Mouse (Mus musculus): ENCODE results near the gene Zfp691. TPM values are rescaled to one million over a fixed set of nuclear protein-coding genes. Genes with fewer than 3 reads are reported as not detected.

The Zfp691 gene
- polyA plus RNA-seq, 1 experiment from 2014 or later = 2.1 TPM

DNA sequence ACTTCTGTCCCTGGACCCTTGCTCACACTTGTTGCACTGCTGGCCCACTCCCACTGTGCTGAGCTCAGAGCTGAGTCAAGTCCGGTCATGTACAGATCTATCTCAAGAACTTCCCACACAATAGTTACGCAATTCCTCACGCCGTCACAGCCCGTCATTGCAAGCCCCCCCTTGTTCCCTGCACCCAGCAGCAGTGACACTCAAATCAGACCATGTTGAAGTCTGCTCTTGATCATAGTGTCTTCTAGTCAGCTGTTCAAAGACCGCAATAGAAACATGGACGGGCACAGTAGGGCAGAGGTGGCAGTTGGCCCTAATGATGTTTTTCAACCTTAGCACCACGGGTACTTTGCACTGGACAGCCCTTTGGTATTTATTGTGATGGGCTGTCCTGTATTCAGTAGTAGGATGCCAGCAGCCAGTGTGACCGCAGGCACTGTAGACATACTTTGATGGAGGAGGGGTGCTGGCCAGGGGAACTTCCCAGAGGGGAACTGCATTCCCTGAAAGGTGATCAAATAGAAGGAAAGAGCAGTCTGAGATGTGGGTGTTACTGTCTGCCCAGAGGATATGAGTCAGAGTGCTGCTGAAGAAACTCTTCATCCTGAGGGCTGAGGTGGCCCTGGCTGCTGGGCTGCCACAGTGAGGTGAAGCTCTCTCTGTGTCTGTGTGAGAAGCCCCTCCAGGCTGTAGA, 48.3 kb downstream of the Zfp691 start:
- Histone ChIP-seq H3K36me3 (replicated peaks; ENCODE audit: insufficient read depth, low read length) (peaks cover 74% of the 10 kb centered on the region), H3K9me3 (ENCODE audit: low read length) (no peaks in the 10 kb centered on the region), H3K4me3 (ENCODE audit: low read depth, low read length) (no peak overlapping the region), H3K9ac (replicated peaks) (no peak overlapping the region), H3K4me2 (ENCODE audit: low read depth, low read length) (no peak overlapping the region; the same call in 1 of the 2 replicates), H3K4me1 (ENCODE audit: insufficient read depth) (peaks cover 58% of the 10 kb centered on the region), H3K27me3 (ENCODE audit: insufficient read depth, low read length) (no peaks in the 10 kb centered on the region), H3K27ac (ENCODE audit: low read depth) (peak overlapping the region; percentile 83)
- no peak for TF ChIP-seq EP300 (IDR thresholded peaks at IDR 0.05; ENCODE audit: low read depth)
- no peak for TF ChIP-seq CTCF (IDR thresholded peaks at IDR 0.05; ENCODE audit: low read depth)
- DNase-seq (peak; percentile 56), ATAC-seq (peak; percentile 42; the same call in 1 of the 2 replicates)
- WGBS (ENCODE audit: insufficient replicate concordance) = 51% methylated on average over 9 of the region's 9 CpGs

DNA sequence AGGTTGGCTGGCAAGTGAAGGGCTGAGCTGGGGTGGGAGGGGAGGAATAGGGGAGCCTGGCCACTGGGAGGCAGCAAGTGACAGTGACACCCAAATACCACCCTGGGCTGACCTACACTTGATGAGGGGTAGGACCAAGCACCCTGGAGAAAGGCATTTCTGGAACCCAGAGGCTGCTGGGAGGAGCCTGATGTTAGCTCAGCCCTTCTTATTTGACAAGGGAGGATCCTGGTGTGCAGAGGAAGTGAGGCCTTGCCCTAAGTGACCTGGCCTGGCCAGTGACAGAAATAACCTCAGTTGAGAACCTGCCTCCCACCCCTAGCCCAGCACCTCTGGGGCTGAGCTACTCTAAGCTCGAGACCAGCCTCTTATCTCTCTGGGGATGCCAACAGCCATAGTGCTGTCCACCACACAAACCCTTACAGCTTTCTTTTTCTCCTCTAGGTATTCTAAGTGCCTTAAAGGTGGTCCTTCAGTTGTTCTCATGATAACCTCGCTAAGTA, 49.2 kb downstream of the Zfp691 start:
- Histone ChIP-seq H3K9me3 (ENCODE audit: low read length) (no peaks in the 10 kb centered on the region), H3K27me3 (ENCODE audit: insufficient read depth, low read length) (no peaks in the 10 kb centered on the region), H3K4me3 (ENCODE audit: low read depth, low read length) (no peak overlapping the region), H3K4me2 (ENCODE audit: low read depth, low read length) (no peak overlapping the region; the same call in 1 of the 2 replicates), H3K27ac (ENCODE audit: low read depth) (peak overlapping the region; percentile 83), H3K4me1 (ENCODE audit: insufficient read depth) (peaks cover 67% of the 10 kb centered on the region), H3K9ac (replicated peaks) (peak overlapping the region; percentile 26; the same call in 1 of the 2 replicates), H3K36me3 (replicated peaks; ENCODE audit: insufficient read depth, low read length) (peaks cover 75% of the 10 kb centered on the region)
- ATAC-seq (no peak), DNase-seq (no peak)
- TF ChIP-seq CTCF (IDR thresholded peaks at IDR 0.05; ENCODE audit: low read depth) (0 out of 2 replicates have a peak, but pooled peaks have one; percentile 19), EP300 (IDR thresholded peaks at IDR 0.05; ENCODE audit: low read depth) (no peak)
- WGBS (ENCODE audit: insufficient replicate concordance) = 43% methylated on average over 2 of the region's 2 CpGs

DNA sequence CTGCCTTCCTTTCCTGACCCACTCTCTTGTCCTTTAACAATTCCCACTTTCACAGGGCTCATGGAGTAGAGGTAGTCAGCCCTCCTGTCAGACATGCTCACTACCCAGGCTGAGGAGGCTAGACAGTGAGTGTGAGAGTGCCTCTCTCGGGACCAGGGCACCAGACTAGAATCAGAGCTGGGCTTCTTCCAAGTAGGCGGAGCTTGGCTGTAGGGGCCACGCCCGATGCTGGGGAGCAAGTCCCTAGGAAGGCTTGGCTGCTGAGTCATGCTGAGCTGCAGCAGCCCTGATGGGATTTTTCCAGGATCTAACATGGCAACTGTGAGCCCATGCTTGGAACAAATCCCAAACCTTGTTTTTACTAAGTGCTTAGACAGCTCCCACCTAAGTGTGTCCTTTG, 52.7 kb downstream of the Zfp691 start:
- Histone ChIP-seq H3K36me3 (replicated peaks; ENCODE audit: insufficient read depth, low read length) (peaks cover 69% of the 10 kb centered on the region), H3K27ac (ENCODE audit: low read depth) (no peak overlapping the region), H3K4me2 (ENCODE audit: low read depth, low read length) (no peak overlapping the region), H3K27me3 (ENCODE audit: insufficient read depth, low read length) (no peaks in the 10 kb centered on the region), H3K9ac (replicated peaks) (no peak overlapping the region), H3K4me1 (ENCODE audit: insufficient read depth) (peaks cover 75% of the 10 kb centered on the region), H3K9me3 (ENCODE audit: low read length) (no peaks in the 10 kb centered on the region), H3K4me3 (ENCODE audit: low read depth, low read length) (no peak overlapping the region)
- WGBS (ENCODE audit: insufficient replicate concordance) = 37% methylated on average over 4 of the region's 4 CpGs
- TF ChIP-seq CTCF (IDR thresholded peaks at IDR 0.05; ENCODE audit: low read depth) (no peak), EP300 (IDR thresholded peaks at IDR 0.05; ENCODE audit: low read depth) (0 out of 2 replicates have a peak, but pooled peaks have one; percentile 9)
- DNase-seq (peak; percentile 83), ATAC-seq (peak; percentile 47)

DNA sequence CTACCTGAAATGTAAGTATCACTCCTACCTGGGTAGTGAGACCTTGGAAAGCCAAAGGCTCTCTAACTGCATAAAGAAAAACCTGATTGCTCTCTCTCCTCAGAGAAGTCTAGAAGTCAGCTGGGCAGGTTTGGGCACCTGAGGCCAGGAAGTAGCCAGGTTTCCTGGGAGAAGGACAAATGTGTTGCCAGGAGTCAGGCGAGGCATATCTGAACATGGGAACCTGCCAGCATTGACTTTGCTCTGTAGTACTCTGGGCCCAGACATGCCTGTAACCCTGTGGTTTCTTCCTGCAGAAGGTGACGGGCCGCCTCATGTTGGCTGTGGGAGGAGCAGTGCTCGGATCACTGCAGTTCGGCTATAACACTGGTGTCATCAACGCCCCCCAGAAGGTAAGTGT, 53.9 kb downstream of the Zfp691 start:
- H3K4me2 ChIP-seq (ENCODE audit: low read depth, low read length) = no peak overlapping the region
- 0 out of 2 replicates have a peak overlapping the region, but pooled peaks have one; percentile 83 for H3K27ac ChIP-seq (ENCODE audit: low read depth)

More for the DNA sequence above, 53.9 kb downstream of the Zfp691 start:
- no peaks in the 10 kb centered on the region for H3K9me3 ChIP-seq (ENCODE audit: low read length)
- TF ChIP-seq EP300 (IDR thresholded peaks at IDR 0.05; ENCODE audit: low read depth) (no peak), CTCF (IDR thresholded peaks at IDR 0.05; ENCODE audit: low read depth) (no peak)
- DNase-seq (no peak), ATAC-seq (no peak)
- H3K27me3 ChIP-seq (ENCODE audit: insufficient read depth, low read length) = no peaks in the 10 kb centered on the region
- H3K4me1 ChIP-seq (ENCODE audit: insufficient read depth) = peaks cover 74% of the 10 kb centered on the region
- WGBS (ENCODE audit: insufficient replicate concordance) = 83% methylated on average over 6 of the region's 6 CpGs
- peaks cover 60% of the 10 kb centered on the region for H3K36me3 ChIP-seq (replicated peaks; ENCODE audit: insufficient read depth, low read length)
- no peak overlapping the region for H3K9ac ChIP-seq (replicated peaks)
- no peak overlapping the region for H3K4me3 ChIP-seq (ENCODE audit: low read depth, low read length)

MicroRNAs within 50 kb of the gene (microRNA counts, 519-probe panel; counts per million panel counts)
- microRNA mmu-miR-1957 = not detected

Small RNA genes within 50 kb of the gene (microRNA-seq; reads per million reads assigned to microRNA genes)
- not detected for gene Mir1957a

Other genes starting within 250 kb of the Zfp691 start
- not detected in 2 replicates for gene Olfr1328, start 235.6 kb downstream of the Zfp691 start, polyA plus RNA-seq (2015; fragmentation: Nextera tagmentation; extraction: Ambion mirVana)
- not detected in 2 replicates for gene Lao1, start 212.6 kb downstream of the Zfp691 start, polyA plus RNA-seq (2015; fragmentation: Nextera tagmentation; extraction: Ambion mirVana)
- gene Slc2a1, start 65.5 kb downstream of the Zfp691 start, polyA plus RNA-seq (2015; fragmentation: Nextera tagmentation; extraction: Ambion mirVana) = 25.4 and 29.6 TPM in 2 replicates
- gene Ermap, start 15.8 kb upstream of the Zfp691 start, polyA plus RNA-seq (2015; fragmentation: Nextera tagmentation; extraction: Ambion mirVana) = 125 and 144 TPM in 2 replicates
- gene Svbp, start 21.1 kb upstream of the Zfp691 start, polyA plus RNA-seq (2015; fragmentation: Nextera tagmentation; extraction: Ambion mirVana) = 54.8 and 61.3 TPM in 2 replicates
- not detected in 2 replicates for gene Tmem269, start 44.0 kb upstream of the Zfp691 start, polyA plus RNA-seq (2015; fragmentation: Nextera tagmentation; extraction: Ambion mirVana)
- gene AU022252, start 58.5 kb upstream of the Zfp691 start, polyA plus RNA-seq (2015; fragmentation: Nextera tagmentation; extraction: Ambion mirVana) = 26.6 and 27.8 TPM in 2 replicates
- gene P3h1, start 58.7 kb upstream of the Zfp691 start, polyA plus RNA-seq (2015; fragmentation: Nextera tagmentation; extraction: Ambion mirVana) = 11.8 and 12.1 TPM in 2 replicates
- gene Cldn19, start 81.2 kb upstream of the Zfp691 start, polyA plus RNA-seq (2015; fragmentation: Nextera tagmentation; extraction: Ambion mirVana) = not detected in 2 replicates
- 170 and 207 TPM in 2 replicates for gene Ybx1, start 120.4 kb upstream of the Zfp691 start, polyA plus RNA-seq (2015; fragmentation: Nextera tagmentation; extraction: Ambion mirVana)
- gene Ppih, start 146.4 kb upstream of the Zfp691 start, polyA plus RNA-seq (2015; fragmentation: Nextera tagmentation; extraction: Ambion mirVana) = 24.7 and 28.4 TPM in 2 replicates
- gene Ccdc30, start 241.3 kb upstream of the Zfp691 start, polyA plus RNA-seq (2015; fragmentation: Nextera tagmentation; extraction: Ambion mirVana) = 2.4 and 2.9 TPM in 2 replicates
- 33.0 and 37.0 TPM in 2 replicates for gene Ppcs, start 248.2 kb upstream of the Zfp691 start, polyA plus RNA-seq (2015; fragmentation: Nextera tagmentation; extraction: Ambion mirVana)
- 1.3 TPM in 2 replicates for gene Zmynd12, start 248.6 kb upstream of the Zfp691 start, polyA plus RNA-seq (2015; fragmentation: Nextera tagmentation; extraction: Ambion mirVana)

Data from liver, postnatal 0 days (tissue).